Mouse (Mus musculus) thymus, adult 2 months (tissue): ENCODE results near the gene Chpf2.

Source experiments
- CTCF ChIP-seq: fragments of 200-500 bp; IDR thresholded peaks from 2 replicates; pipeline ENCODE4 v1.5.1; 2012; ENCODE audit warnings: mild to moderate bottlenecking, control low read depth, low read length, moderate library complexity, borderline replicate concordance; ENCODE audit not compliant: control insufficient read depth, poor library complexity, insufficient read depth; ENCODE audit errors: extremely low read depth
- POLR2A ChIP-seq: fragments of 200-500 bp; IDR thresholded peaks from 2 replicates; pipeline ENCODE4 v1.6.1; 2012; ENCODE audit warnings: mild to moderate bottlenecking, low read length, control low read depth, moderate library complexity; ENCODE audit not compliant: control insufficient read depth, poor library complexity, insufficient read depth; ENCODE audit errors: extremely low read depth

DNA sequence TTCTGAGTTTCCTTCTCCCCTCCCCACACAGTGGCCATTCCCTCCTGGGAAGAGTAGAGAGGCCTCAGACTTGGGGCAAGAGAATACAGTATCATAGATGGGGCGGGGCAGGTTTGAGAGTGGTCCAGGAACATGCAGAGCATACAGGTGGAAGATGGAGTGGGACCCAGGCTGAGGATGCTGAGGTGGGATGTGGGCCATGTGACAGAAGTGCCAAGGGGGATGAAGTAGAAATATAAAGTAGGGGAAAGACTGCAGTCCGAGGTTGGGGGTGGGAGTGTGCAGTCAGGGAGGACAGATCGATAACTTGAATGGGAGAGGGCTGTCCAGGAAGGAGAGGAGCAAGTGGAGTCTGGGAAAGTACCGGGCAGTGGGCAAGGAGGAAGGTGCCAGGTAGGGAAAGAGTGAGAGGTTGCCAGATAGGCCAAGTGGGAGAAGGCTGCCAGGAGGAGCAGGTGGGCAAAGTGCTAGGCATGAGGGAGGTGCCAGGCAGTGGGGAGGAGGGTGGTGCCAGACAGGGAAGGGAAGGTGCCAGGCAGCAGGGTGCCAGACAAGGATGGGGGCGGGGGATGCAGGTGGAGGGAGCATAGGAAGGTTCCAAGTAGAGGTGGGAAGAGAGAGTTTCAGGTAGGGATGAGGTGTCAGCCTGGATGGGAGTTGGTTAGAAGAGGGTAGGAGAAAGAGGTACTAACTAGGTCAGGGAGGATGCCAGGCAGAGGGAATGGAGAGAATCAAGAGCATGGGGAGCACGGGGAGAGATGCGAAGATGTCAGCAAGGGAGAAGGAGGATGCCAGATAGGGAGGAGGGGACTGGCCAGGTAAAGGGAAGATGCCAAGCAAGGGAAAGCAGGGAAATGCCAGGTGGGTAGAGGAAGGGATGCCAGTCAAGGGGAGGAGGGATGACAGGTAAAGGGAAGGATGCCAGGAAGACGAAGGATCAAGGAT lies 36.8 kb downstream of the Chpf2 start:
- no peak for TF ChIP-seq CTCF
- no peak for TF ChIP-seq POLR2A
